In the genomic region with DNA sequence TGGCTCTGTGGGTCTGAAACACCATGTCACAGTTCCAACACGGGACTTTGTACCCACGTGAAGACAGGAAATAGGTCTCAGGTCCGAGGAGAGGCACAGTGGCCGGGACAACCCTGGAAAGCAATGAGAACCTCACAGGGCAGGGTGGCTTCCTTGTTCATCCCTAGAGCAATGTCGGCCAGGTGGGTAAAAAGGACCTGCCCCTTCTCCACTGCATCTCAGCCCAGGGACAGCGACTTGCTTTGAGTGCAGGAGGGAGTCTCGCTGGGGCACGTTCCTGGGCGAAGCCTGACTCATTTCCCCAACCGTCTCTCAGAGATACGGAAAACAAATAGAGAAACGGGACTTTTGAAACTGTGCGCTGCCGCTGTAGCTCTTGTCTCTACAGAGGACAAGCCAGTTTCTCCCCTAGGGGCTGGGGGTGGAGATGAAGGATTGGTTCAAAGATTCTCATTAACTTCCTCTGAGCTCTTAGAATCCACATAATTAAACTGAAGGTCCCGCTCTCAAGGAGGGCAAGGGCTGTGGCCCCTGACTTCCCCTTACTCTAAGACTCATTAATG, we compare ENCODE assay signal across 17 mouse cellular contexts.
DNase-seq lines count a peak whose midpoint lies in the region; ATAC-seq and TF ChIP-seq lines count a peak whose summit lies in the region.
"Had no signal": no experiment of that assay in that cellular context is flagged by ENCODE, and none has a peak within 500 bp of the region (broad histone marks: within the 10 kb centered on the region; RNA-seq: fewer than 3 reads in every experiment).

No protein-coding gene starts in this region.

- H3K4me2 ChIP-seq in liver, embryonic 11.5 days: peak overlapping the region; percentile 4
- H3K4me2 ChIP-seq in liver, postnatal 0 days (ENCODE audit: low read depth, low read length): no peak overlapping the region
- peak overlapping the region; percentile 35 for H3K4me2 ChIP-seq in limb, embryonic 12.5 days

- no peak overlapping the region; the same call in 1 of the 2 replicates for H3K27ac ChIP-seq in heart, embryonic 10.5 days
- no peak overlapping the region for H3K27ac ChIP-seq in liver, embryonic 11.5 days (ENCODE audit: low read depth, low read length)
- H3K27ac ChIP-seq in liver, postnatal 0 days (ENCODE audit: low read depth): no peak overlapping the region
- H3K27ac ChIP-seq in limb, embryonic 12.5 days: peak overlapping the region; percentile 62
- H3K27ac ChIP-seq: layer of hippocampus, adult 2 months; macrophage had no signal

- no peak for ATAC-seq in liver, embryonic 11.5 days (replicated peaks; ENCODE audit: low FRiP score)
- no peak for ATAC-seq in liver, postnatal 0 days
- ATAC-seq in limb, embryonic 12.5 days (ENCODE audit: insufficient number of reproducible peaks, insufficient read depth, low FRiP score, low TSS enrichment, low read depth): no peak
- no peak for ATAC-seq in erythroblast, adult 5-6 weeks (replicated peaks; ENCODE audit: low FRiP score, poor library complexity, severe bottlenecking)

- intact Hi-C loops in heart, postnatal 25 days (cut with DNase I): no loop called here

- no peaks in the 10 kb centered on the region for H3K36me3 ChIP-seq in heart, embryonic 10.5 days
- H3K36me3 ChIP-seq in liver, embryonic 11.5 days (ENCODE audit: control insufficient read depth, insufficient read depth, low read length): no peaks in the 10 kb centered on the region
- no peaks in the 10 kb centered on the region for H3K36me3 ChIP-seq in liver, postnatal 0 days (replicated peaks; ENCODE audit: insufficient read depth, low read length)
- no peaks in the 10 kb centered on the region for H3K36me3 ChIP-seq in limb, embryonic 12.5 days

- no peak for TF ChIP-seq EP300 in liver, postnatal 0 days (IDR thresholded peaks at IDR 0.05; ENCODE audit: low read depth)

- TF ChIP-seq CTCF in liver, postnatal 0 days (IDR thresholded peaks at IDR 0.05; ENCODE audit: low read depth): no peak

- peaks cover 43% of the 10 kb centered on the region for H3K27me3 ChIP-seq in heart, embryonic 10.5 days (ENCODE audit: insufficient read depth, poor library complexity, severe bottlenecking)
- peaks cover 25% of the 10 kb centered on the region for H3K27me3 ChIP-seq in liver, embryonic 11.5 days (replicated peaks; ENCODE audit: control insufficient read depth, insufficient read depth, low read length)
- peaks cover 7% of the 10 kb centered on the region; the same call in 1 of the 2 replicates for H3K27me3 ChIP-seq in liver, postnatal 0 days (ENCODE audit: insufficient read depth, low read length)
- H3K27me3 ChIP-seq in limb, embryonic 12.5 days: peaks cover 15% of the 10 kb centered on the region

- peaks cover 24% of the 10 kb centered on the region for H3K4me1 ChIP-seq in heart, embryonic 10.5 days
- 0 out of 2 replicates have a peak, but pooled peaks cover 2% of the 10 kb centered on the region for H3K4me1 ChIP-seq in liver, embryonic 11.5 days (replicated peaks; ENCODE audit: control insufficient read depth, insufficient read depth, low read length)
- no peaks in the 10 kb centered on the region for H3K4me1 ChIP-seq in liver, postnatal 0 days (ENCODE audit: insufficient read depth)
- H3K4me1 ChIP-seq in limb, embryonic 12.5 days (replicated peaks): peaks cover 36% of the 10 kb centered on the region

- H3K9me3 ChIP-seq in heart, embryonic 10.5 days: 0 out of 2 replicates have a peak, but pooled peaks cover 3% of the 10 kb centered on the region
- no peaks in the 10 kb centered on the region for H3K9me3 ChIP-seq in liver, embryonic 11.5 days (ENCODE audit: control insufficient read depth, low read length)
- H3K9me3 ChIP-seq in liver, postnatal 0 days (ENCODE audit: low read length): no peaks in the 10 kb centered on the region
- peaks cover 6% of the 10 kb centered on the region; the same call in 1 of the 2 replicates for H3K9me3 ChIP-seq in limb, embryonic 12.5 days

- no peak for DNase-seq in heart, embryonic 10.5 days (ENCODE audit: low spot score)
- no peak for DNase-seq in heart, postnatal 25 days (ENCODE audit: low spot score)
- no peak for DNase-seq in liver, embryonic 11.5 days (ENCODE audit: low spot score)
- no peak for DNase-seq in liver, postnatal 0 days
- DNase-seq in embryo, embryonic 9.5 days (ENCODE audit: extremely low spot score): peak; percentile 32
- no peak for DNase-seq in lung, postnatal 4 days
- DNase-seq: adrenal gland, adult 8-10 months; cerebellum, adult 9-11 months; heart, postnatal 4 days; kidney, adult 9 months; lung, adult 18-20 months; right cerebral cortex, postnatal 25 days had no signal

- peak overlapping the region; percentile 29 for H3K4me3 ChIP-seq in heart, embryonic 10.5 days
- no peak overlapping the region for H3K4me3 ChIP-seq in liver, embryonic 11.5 days (ENCODE audit: low read depth, low read length)
- no peak overlapping the region for H3K4me3 ChIP-seq in liver, postnatal 0 days (ENCODE audit: low read depth, low read length)
- H3K4me3 ChIP-seq in limb, embryonic 12.5 days (replicated peaks): no peak overlapping the region
- H3K4me3 ChIP-seq: erythroblast, embryonic 14.5 days; layer of hippocampus, adult 2 months had no signal

- H3K9ac ChIP-seq in liver, embryonic 11.5 days (ENCODE audit: low read depth, low read length): no peak overlapping the region
- H3K9ac ChIP-seq in liver, postnatal 0 days (replicated peaks): no peak overlapping the region
- no peak overlapping the region; the same call in 1 of the 2 replicates for H3K9ac ChIP-seq in limb, embryonic 12.5 days (replicated peaks)

- WGBS in heart, embryonic 10.5 days: 6% methylated on average over 15 of the region's 15 CpGs
- WGBS in liver, embryonic 11.5 days: 8% methylated on average over 15 of the region's 15 CpGs
- WGBS in liver, postnatal 0 days (ENCODE audit: insufficient replicate concordance): 3% methylated on average over 15 of the region's 15 CpGs
- whole genome bisulfite sequencing in limb, embryonic 12.5 days: 3% methylated on average over 15 of the region's 15 CpGs
